Mouse (Mus musculus) lung, postnatal 0 days (tissue): Measurements from ENCODE around the gene Rhox3g. TPM values are rescaled to one million over a fixed set of nuclear protein-coding genes. Genes with fewer than 3 reads are reported as not detected.
"Not testable (repeated sequence)": the region's sequence is repeated elsewhere in the genome, so short reads cannot be mapped to it uniquely, and the experiment has no call there.

Experiments used
- ATAC-seq: fragments of 200-750 bp; cut with Nextera tagmentation; 2 replicates; pipeline ENCODE4 v1.8.0; 2017; ENCODE audit warnings: moderate library complexity
- DNase-seq: peaks from one replicate; pipeline ENCODE4 v3.0.0-alpha.2; 2016; ENCODE audit warnings: low spot score
- H3K27ac ChIP-seq: fragments of 300-500 bp; sonication (generic); 2 replicates; pipeline ENCODE4 v1.5.1; 2014; ENCODE audit warnings: antibody characterized with exemption, mild to moderate bottlenecking, low read length, mixed read lengths
- H3K27me3 ChIP-seq: fragments of 300-500 bp; sonication (generic); replicated peaks from 2 replicates; pipeline ENCODE4 v1.6.1; 2014; ENCODE audit warnings: low read length, mixed read lengths; ENCODE audit not compliant: insufficient read depth
- H3K36me3 ChIP-seq: fragments of 300-500 bp; sonication (generic); 2 replicates; pipeline ENCODE4 v1.6.1; 2014; ENCODE audit warnings: low read length, mixed read lengths; ENCODE audit not compliant: insufficient read depth
- H3K4me1 ChIP-seq: fragments of 300-500 bp; sonication (generic); 2 replicates; pipeline ENCODE4 v1.6.1; 2014; ENCODE audit warnings: antibody characterized with exemption, low read depth, low read length, mixed read lengths; ENCODE audit not compliant: insufficient read depth
- H3K4me2 ChIP-seq: fragments of 300-500 bp; sonication (generic); replicated peaks from 2 replicates; pipeline ENCODE4 v1.6.1; 2014; ENCODE audit warnings: low read depth, mild to moderate bottlenecking, low read length, moderate library complexity, mixed read lengths
- H3K4me3 ChIP-seq: fragments of 300-500 bp; sonication (generic); 2 replicates; pipeline ENCODE4 v1.5.1; 2014; ENCODE audit warnings: low read depth, low read length
- H3K9ac ChIP-seq: fragments of 300-500 bp; sonication (generic); replicated peaks from 2 replicates; pipeline ENCODE4 v1.6.1; 2014; ENCODE audit warnings: low read depth, mild to moderate bottlenecking
- H3K9me3 ChIP-seq: fragments of 300-500 bp; sonication (generic); 2 replicates; pipeline ENCODE4 v1.6.1; 2016; ENCODE audit warnings: low read length, mixed read lengths
- WGBS: fragments of 180-500 bp; shearing (Covaris S2); extraction: QIAGEN DNeasy Blood & Tissue Kit; methylation state at CpG from one replicate; pipeline ENCODE4 v1.1.7; 2014; 5-methylcytosine and 5-hydroxymethylcytosine counted together
- polyA plus RNA-seq: library from polyadenylated mRNA; unstranded; fragments of >200 nt; fragmentation: Nextera tagmentation; extraction: Ambion mirVana; gene quantifications from 2 replicates; pipeline ENCODE4 v1.2.1, GENCODE M21; 2015

The Rhox3g gene
- polyA plus RNA-seq = not detected in 2 replicates

DNA sequence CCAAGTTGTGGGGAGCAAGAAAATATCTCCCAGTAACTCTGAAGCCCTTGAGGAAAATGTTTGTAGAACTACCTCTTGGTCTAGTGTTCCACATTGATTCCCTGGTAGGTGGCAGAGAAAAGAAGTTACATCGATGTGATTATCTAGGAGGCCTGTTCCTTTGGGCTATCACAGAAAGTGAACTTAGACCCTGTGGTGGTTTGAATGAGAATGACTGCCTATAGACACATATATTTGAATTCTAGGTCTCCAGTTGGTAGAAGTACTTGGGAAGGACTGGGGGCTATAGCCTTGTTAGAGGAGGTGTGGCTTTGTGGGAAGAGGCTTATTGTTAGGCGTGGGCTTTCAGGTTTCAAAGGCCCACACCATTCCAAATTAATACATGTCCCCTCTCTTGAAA is at the start of gene Rhox3g:
Rhox3g (minus strand) TSS at position 101 of the 400 bp plus-strand sequence.
- not testable (repeated sequence) for H3K4me2 ChIP-seq, H3K9ac ChIP-seq, H3K9me3 ChIP-seq, H3K36me3 ChIP-seq, DNase-seq, H3K4me3 ChIP-seq, H3K27me3 ChIP-seq, ATAC-seq, H3K4me1 ChIP-seq, H3K27ac ChIP-seq
- 96% methylated on average over 2 of the region's 2 CpGs for WGBS

DNA sequence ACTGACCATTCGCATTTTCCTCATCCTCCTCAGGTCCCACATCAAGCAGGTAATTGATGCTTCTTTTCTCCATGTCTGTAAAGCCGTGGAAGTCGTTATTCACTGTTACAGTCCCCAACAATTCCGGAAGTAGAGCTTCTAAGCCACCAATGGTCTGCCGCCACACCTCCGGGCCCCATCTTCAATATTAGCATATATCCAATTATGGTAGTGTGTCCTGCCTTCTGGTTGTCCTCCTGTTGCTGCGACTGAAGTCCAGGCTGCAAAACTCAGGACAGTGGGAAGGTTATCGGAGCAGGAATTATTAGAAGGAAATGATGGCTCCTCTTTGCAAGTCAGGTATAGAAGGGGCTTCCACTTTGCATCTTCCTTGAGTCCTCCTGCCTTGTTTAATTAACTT is 44.8 kb upstream of the Rhox3g start, which contains the start of gene Rhox2h:
Rhox2h (minus strand) TSS at position 101 of the 400 bp plus-strand sequence.
- not testable (repeated sequence) for H3K4me2 ChIP-seq, H3K9me3 ChIP-seq, H3K27ac ChIP-seq, H3K4me3 ChIP-seq, ATAC-seq, DNase-seq, H3K9ac ChIP-seq, H3K4me1 ChIP-seq, H3K27me3 ChIP-seq, H3K36me3 ChIP-seq
- 87% methylated on average over 8 of the region's 8 CpGs for WGBS

DNA sequence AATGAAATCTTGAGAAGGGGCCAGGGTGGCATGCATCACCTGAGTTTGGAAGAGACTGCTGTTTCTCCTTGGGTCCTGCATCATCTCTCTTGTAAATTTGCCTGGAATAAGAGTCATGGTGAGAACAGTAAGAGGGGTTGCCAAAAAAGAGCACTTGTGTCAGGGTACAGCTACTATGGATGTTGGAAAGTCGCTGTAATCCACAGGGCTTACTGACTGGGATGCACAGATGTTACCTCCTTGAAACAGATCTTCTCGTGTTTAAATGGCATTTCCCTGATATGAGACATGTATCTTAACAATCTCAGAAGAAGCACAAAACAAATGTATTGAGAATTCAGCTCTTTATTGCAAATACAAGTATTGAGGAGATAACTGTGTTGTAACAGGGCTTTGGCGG is 40.3 kb upstream of the Rhox3g start, which contains the start of gene Rhox3h:
Rhox3h (minus strand) TSS at position 101 of the 400 bp plus-strand sequence.
- H3K4me2 ChIP-seq, H3K4me1 ChIP-seq, H3K9me3 ChIP-seq, ATAC-seq, H3K36me3 ChIP-seq, H3K27ac ChIP-seq, H3K9ac ChIP-seq, H3K27me3 ChIP-seq, H3K4me3 ChIP-seq, DNase-seq: not testable (repeated sequence)
- 100% methylated on average over 1 of the region's 3 CpGs for WGBS

DNA sequence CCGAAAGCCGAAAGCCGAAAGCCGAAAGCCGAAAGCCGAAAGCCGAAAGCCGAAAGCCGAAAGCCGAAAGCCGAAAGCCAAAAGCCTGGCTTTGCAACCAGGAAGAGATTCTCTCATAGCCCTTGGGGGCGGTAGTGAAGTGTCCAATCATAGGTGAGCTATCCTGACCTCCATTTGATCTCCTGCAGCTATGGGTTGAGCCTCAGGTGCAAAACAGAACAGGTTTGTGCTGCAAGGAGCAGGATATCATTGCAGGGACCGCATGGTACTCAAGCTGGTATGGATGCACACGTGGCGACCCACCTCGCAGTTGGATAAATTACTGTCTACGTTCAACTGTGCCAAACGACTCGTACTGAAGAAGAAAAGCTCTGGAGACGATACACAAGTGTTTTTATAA is 22.8 kb upstream of the Rhox3g start, which contains the start of gene Rhox4g:
Rhox4g (minus strand) TSS at position 101 of the 400 bp plus-strand sequence.
- H3K4me2 ChIP-seq, H3K4me3 ChIP-seq, H3K27me3 ChIP-seq, H3K9ac ChIP-seq, ATAC-seq, DNase-seq, H3K36me3 ChIP-seq, H3K27ac ChIP-seq, H3K4me1 ChIP-seq, H3K9me3 ChIP-seq: not testable (repeated sequence)
- WGBS = 86% methylated on average over 16 of the region's 20 CpGs

DNA sequence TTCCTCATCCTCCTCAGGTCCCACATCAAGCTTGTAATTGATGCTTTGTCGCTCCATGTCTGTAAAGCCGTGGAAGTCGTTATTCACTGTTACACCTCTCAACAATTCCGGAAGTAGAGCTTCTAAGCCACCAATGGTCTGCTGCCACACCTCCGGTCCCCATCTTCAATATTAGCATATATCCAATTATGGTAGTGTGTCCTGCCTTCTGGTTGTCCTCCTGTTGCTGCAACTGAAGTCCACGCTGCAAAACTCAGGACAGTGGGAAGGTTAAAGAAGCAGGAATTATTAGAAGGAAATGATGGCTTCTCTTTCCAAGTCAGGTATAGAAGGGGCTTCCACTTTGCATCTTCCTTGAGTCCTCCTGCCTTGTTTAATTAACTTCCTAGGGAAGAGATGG is 15.0 kb upstream of the Rhox3g start, which contains the start of gene Rhox2g:
Rhox2g (minus strand) TSS at position 101 of the 400 bp plus-strand sequence.
- not testable (repeated sequence) for H3K4me3 ChIP-seq, ATAC-seq, DNase-seq, H3K27ac ChIP-seq, H3K9ac ChIP-seq, H3K27me3 ChIP-seq, H3K36me3 ChIP-seq, H3K9me3 ChIP-seq, H3K4me1 ChIP-seq, H3K4me2 ChIP-seq
- WGBS = 78% methylated on average over 6 of the region's 6 CpGs

DNA sequence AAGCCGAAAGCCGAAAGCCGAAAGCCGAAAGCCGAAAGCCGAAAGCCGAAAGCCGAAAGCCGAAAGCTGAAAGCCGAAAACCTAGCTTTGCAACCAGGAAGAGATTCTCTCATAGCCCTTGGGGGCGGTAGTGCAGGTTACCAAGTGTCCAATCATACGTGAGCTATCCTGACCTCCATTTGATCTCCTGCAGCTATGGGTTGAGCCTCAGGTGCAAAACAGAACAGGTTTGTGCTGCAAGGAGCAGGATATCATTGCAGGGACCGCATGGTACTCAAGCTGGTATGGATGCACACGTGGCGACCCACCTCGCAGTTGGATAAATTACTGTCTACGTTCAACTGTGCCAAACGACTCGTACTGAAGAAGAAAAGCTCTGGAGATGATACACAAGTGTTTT is 20.8 kb downstream of the Rhox3g start, which contains the start of gene Rhox4f:
Rhox4f (minus strand) TSS at position 101 of the 400 bp plus-strand sequence.
- WGBS = 86% methylated on average over 7 of the region's 19 CpGs
- not testable (repeated sequence) for H3K4me1 ChIP-seq, H3K9me3 ChIP-seq

DNA sequence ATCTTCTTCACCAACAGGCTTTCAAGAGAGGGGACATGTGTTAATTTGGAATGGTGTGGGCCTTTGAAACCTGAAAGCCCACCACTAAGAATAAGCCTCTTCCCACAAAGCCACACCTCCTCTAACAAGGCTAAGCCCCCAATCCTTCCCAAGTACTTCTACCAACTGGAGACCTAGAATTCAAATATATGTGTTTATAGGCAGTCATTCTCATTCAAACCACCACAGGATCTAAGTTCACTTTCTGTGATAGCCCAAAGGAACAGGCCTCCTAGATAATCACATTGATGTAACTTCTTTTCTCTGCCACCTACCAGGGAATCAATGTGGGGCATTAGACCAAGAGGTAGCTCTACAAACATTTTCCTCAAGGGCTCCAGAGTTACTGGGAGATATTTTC is 47.7 kb downstream of the Rhox3g start, which contains the start of gene Rhox3f:
Rhox3f (plus strand) TSS at position 301 of the 400 bp plus-strand sequence.
- not testable (repeated sequence) for H3K27ac ChIP-seq

More for the DNA sequence above, 20.8 kb downstream of the Rhox3g start, which contains the start of gene Rhox4f:
- not testable (repeated sequence) for H3K27me3 ChIP-seq, H3K36me3 ChIP-seq, ATAC-seq, DNase-seq, H3K27ac ChIP-seq, H3K4me2 ChIP-seq, H3K4me3 ChIP-seq, H3K9ac ChIP-seq

More for the DNA sequence above, 47.7 kb downstream of the Rhox3g start, which contains the start of gene Rhox3f:
- DNase-seq, H3K4me2 ChIP-seq, H3K4me3 ChIP-seq, ATAC-seq, H3K9me3 ChIP-seq, H3K36me3 ChIP-seq, H3K9ac ChIP-seq, H3K4me1 ChIP-seq, H3K27me3 ChIP-seq: not testable (repeated sequence)

Other genes starting within 250 kb of the Rhox3g start
- not detected in 2 replicates for gene Rhox3a2, start 248.6 kb downstream of the Rhox3g start, polyA plus RNA-seq
- gene Rhox4a2, start 237.8 kb downstream of the Rhox3g start, polyA plus RNA-seq = not detected in 2 replicates
- not detected in 2 replicates for gene Rhox2b, start 216.5 kb downstream of the Rhox3g start, polyA plus RNA-seq
- gene Rhox4b, start 196.1 kb downstream of the Rhox3g start, polyA plus RNA-seq = not detected in 2 replicates
- gene Rhox2c, start 174.9 kb downstream of the Rhox3g start, polyA plus RNA-seq = not detected in 2 replicates
- not detected in 2 replicates for gene Rhox3c, start 170.0 kb downstream of the Rhox3g start, polyA plus RNA-seq
- not detected in 2 replicates for gene Rhox4c, start 148.3 kb downstream of the Rhox3g start, polyA plus RNA-seq
- not detected in 2 replicates for gene Rhox2d, start 135.2 kb downstream of the Rhox3g start, polyA plus RNA-seq
- gene Rhox4d, start 114.3 kb downstream of the Rhox3g start, polyA plus RNA-seq = not detected in 2 replicates
- gene Rhox2e, start 98.2 kb downstream of the Rhox3g start, polyA plus RNA-seq = not detected in 2 replicates
- gene Rhox3e, start 86.6 kb downstream of the Rhox3g start, polyA plus RNA-seq = not detected in 2 replicates
- gene Rhox4e, start 71.2 kb downstream of the Rhox3g start, polyA plus RNA-seq = not detected in 2 replicates
- not detected in 2 replicates for gene Rhox2f, start 57.2 kb downstream of the Rhox3g start, polyA plus RNA-seq
- not detected in 2 replicates for gene Rhox3f, start 47.6 kb downstream of the Rhox3g start, polyA plus RNA-seq
- gene Rhox4f, start 20.9 kb downstream of the Rhox3g start, polyA plus RNA-seq = not detected in 2 replicates
- not detected in 2 replicates for gene Rhox2g, start 14.9 kb upstream of the Rhox3g start, polyA plus RNA-seq
- gene Rhox4g, start 22.7 kb upstream of the Rhox3g start, polyA plus RNA-seq = not detected in 2 replicates
- not detected in 2 replicates for gene Rhox3h, start 40.2 kb upstream of the Rhox3g start, polyA plus RNA-seq
- not detected in 2 replicates for gene Rhox2h, start 44.7 kb upstream of the Rhox3g start, polyA plus RNA-seq
- gene Rhox5, start 176.2 kb upstream of the Rhox3g start, polyA plus RNA-seq = 1.1 and 1.5 TPM in 2 replicates
- not detected in 2 replicates for gene Rhox6, start 198.3 kb upstream of the Rhox3g start, polyA plus RNA-seq
- gene Rhox7a, start 203.1 kb upstream of the Rhox3g start, polyA plus RNA-seq = not detected in 2 replicates